Mouse (Mus musculus): ENCODE data around the gene Acsf3. TPM values are rescaled to one million over a fixed set of nuclear protein-coding genes. Genes with fewer than 3 reads are reported as not detected.

Acsf3 gene
- 10 to 100 TPM; 17.8 to 18.1 TPM for total RNA-seq (2021)

- intact Hi-C loops (cut with DNase I): loop anchor here (5.0 kb wide), 1 partner anchor 98 kb away; no protein-coding TSS in a partner anchor
- DNase-seq (ENCODE audit: extremely low spot score in 1 of 2, low spot score in 2 of 2): peak; percentile 65 to 69
These were observed at the start of gene Acsf3 for GRCm38 (mm10) chr8:122775285-122776155. Gene Acsf3 (plus strand): TSS chr8:122775486.

GRCm38 (mm10) chr8:122726789-122727188, 48.5 kb upstream of the Acsf3 start:
- intact Hi-C loops (cut with DNase I): no loop called here
- no peak for DNase-seq (ENCODE audit: extremely low spot score in 1 of 2, low spot score in 2 of 2)

- intact Hi-C loops (cut with DNase I): no loop called here
- no peak for DNase-seq (ENCODE audit: extremely low spot score in 1 of 2, low spot score in 2 of 2)
These were observed 47.9 kb upstream of the Acsf3 start for GRCm38 (mm10) chr8:122727412-122727811.

- no peak for DNase-seq (ENCODE audit: extremely low spot score in 1 of 2, low spot score in 2 of 2)
- intact Hi-C loops (cut with DNase I): no loop called here
These were observed 46.7 kb upstream of the Acsf3 start for GRCm38 (mm10) chr8:122728630-122729029.

- no peak for DNase-seq (ENCODE audit: extremely low spot score in 1 of 2, low spot score in 2 of 2)
- intact Hi-C loops (cut with DNase I): no loop called here
These were observed 40.2 kb upstream of the Acsf3 start for GRCm38 (mm10) chr8:122735110-122735509.

- no peak for DNase-seq (ENCODE audit: extremely low spot score in 1 of 2, low spot score in 2 of 2)
- intact Hi-C loops (cut with DNase I): no loop called here
These were observed 39.5 kb upstream of the Acsf3 start for GRCm38 (mm10) chr8:122735542-122736473.

- intact Hi-C loops (cut with DNase I): no loop called here
- no peak for DNase-seq (ENCODE audit: extremely low spot score in 1 of 2, low spot score in 2 of 2)
These were observed 38.7 kb upstream of the Acsf3 start for GRCm38 (mm10) chr8:122736623-122737022.

GRCm38 (mm10) chr8:122737071-122737470, 38.2 kb upstream of the Acsf3 start:
- intact Hi-C loops (cut with DNase I): no loop called here

GRCm38 (mm10) chr8:122737886-122738285, 37.4 kb upstream of the Acsf3 start:
- no peak for DNase-seq (ENCODE audit: extremely low spot score in 1 of 2, low spot score in 2 of 2)
- intact Hi-C loops (cut with DNase I): no loop called here

More at GRCm38 (mm10) chr8:122737071-122737470, 38.2 kb upstream of the Acsf3 start:
- no peak for DNase-seq (ENCODE audit: extremely low spot score in 1 of 2, low spot score in 2 of 2)

GRCm38 (mm10) chr8:122739102-122739725, 36.1 kb upstream of the Acsf3 start:
- intact Hi-C loops (cut with DNase I): no loop called here
- peak in 1 of 2 experiments; percentile 55 for DNase-seq (ENCODE audit: extremely low spot score in 1 of 2, low spot score in 2 of 2)

GRCm38 (mm10) chr8:122742471-122742870, 32.8 kb upstream of the Acsf3 start:
- DNase-seq (ENCODE audit: extremely low spot score in 1 of 2, low spot score in 2 of 2): no peak
- intact Hi-C loops (cut with DNase I): no loop called here

- intact Hi-C loops (cut with DNase I): no loop called here
- DNase-seq (ENCODE audit: extremely low spot score in 1 of 2, low spot score in 2 of 2): no peak
These were observed 30.1 kb upstream of the Acsf3 start for GRCm38 (mm10) chr8:122745022-122745749.

GRCm38 (mm10) chr8:122745750-122746275, 29.5 kb upstream of the Acsf3 start:
- DNase-seq (ENCODE audit: extremely low spot score in 1 of 2, low spot score in 2 of 2): no peak
- intact Hi-C loops (cut with DNase I): no loop called here

- intact Hi-C loops (cut with DNase I): no loop called here
- no peak for DNase-seq (ENCODE audit: extremely low spot score in 1 of 2, low spot score in 2 of 2)
These were observed 28.8 kb upstream of the Acsf3 start for GRCm38 (mm10) chr8:122746439-122746838.

- DNase-seq (ENCODE audit: extremely low spot score in 1 of 2, low spot score in 2 of 2): no peak
- intact Hi-C loops (cut with DNase I): no loop called here
These were observed 27.5 kb upstream of the Acsf3 start for GRCm38 (mm10) chr8:122747825-122748224.

- intact Hi-C loops (cut with DNase I): no loop called here
- no peak for DNase-seq (ENCODE audit: extremely low spot score in 1 of 2, low spot score in 2 of 2)
These were observed 25.8 kb upstream of the Acsf3 start for GRCm38 (mm10) chr8:122749333-122749958.

GRCm38 (mm10) chr8:122751342-122751741, 23.9 kb upstream of the Acsf3 start:
- peak; percentile 63 to 72 for DNase-seq (ENCODE audit: extremely low spot score in 1 of 2, low spot score in 2 of 2)
- intact Hi-C loops (cut with DNase I): loop anchor here (5.0 kb wide), 1 partner anchor 74 kb away; no protein-coding TSS in a partner anchor
